Mouse (Mus musculus) frontal cortex, postnatal 25 days (tissue): ENCODE results near the gene Mal.
"Not testable (repeated sequence)": the region's sequence is repeated elsewhere in the genome, so short reads cannot be mapped to it uniquely, and the experiment has no call there.

Experiments used
- DNase-seq, 2 experiments: peaks; one replicate each; pipeline ENCODE4 v3.0.0; 2022; ENCODE audit warnings: low spot score in 2 of 2

Gene Mal

GRCm38 (mm10) chr2:127625659-127626058 is 30.8 kb downstream of the Mal start:
- DNase-seq: no peak

- no peak for DNase-seq
Observed at GRCm38 (mm10) chr2:127624786-127625185, 31.7 kb downstream of the Mal start.

- DNase-seq: no peak
Observed at GRCm38 (mm10) chr2:127622065-127622464, 34.4 kb downstream of the Mal start.

- DNase-seq: no peak
Observed at GRCm38 (mm10) chr2:127619311-127619710, 37.2 kb downstream of the Mal start.

GRCm38 (mm10) chr2:127612288-127612687 is 44.2 kb downstream of the Mal start:
- no peak for DNase-seq

- no peak for DNase-seq
Observed at GRCm38 (mm10) chr2:127611386-127611785, 45.1 kb downstream of the Mal start.

GRCm38 (mm10) chr2:127608986-127609385 is 47.5 kb downstream of the Mal start:
- DNase-seq: no peak

- no peak for DNase-seq
Observed at GRCm38 (mm10) chr2:127608234-127608633, 48.3 kb downstream of the Mal start.

GRCm38 (mm10) chr2:127605203-127605602 is 51.3 kb downstream of the Mal start:
- no peak for DNase-seq

GRCm38 (mm10) chr2:127603383-127603782 is 53.1 kb downstream of the Mal start:
- DNase-seq: not testable (repeated sequence)

- no peak for DNase-seq
Observed at GRCm38 (mm10) chr2:127590840-127591239, 65.7 kb downstream of the Mal start.

GRCm38 (mm10) chr2:127590204-127590603 is 66.3 kb downstream of the Mal start:
- DNase-seq: no peak

GRCm38 (mm10) chr2:127588897-127589296 is 67.6 kb downstream of the Mal start:
- DNase-seq: no peak

- DNase-seq: no peak
Observed at GRCm38 (mm10) chr2:127587514-127587844, 69.0 kb downstream of the Mal start.

GRCm38 (mm10) chr2:127586694-127587513 is 69.6 kb downstream of the Mal start, which contains the start of the genes Zfp661 and Mrps5:
Zfp661 (minus strand) TSS chr2:127587094.
Mrps5 (plus strand) TSS chr2:127587222.
- DNase-seq: peak; percentile 68 to 70

- peak; percentile 91 to 93 for DNase-seq
Observed at GRCm38 (mm10) chr2:127584436-127584858, 72.0 kb downstream of the Mal start.
